Mouse (Mus musculus) MEL (cell line): ENCODE measurements around the gene Hs6st3. TPM values are rescaled to one million over a fixed set of nuclear protein-coding genes. Genes with fewer than 3 reads are reported as not detected.

Source experiments
- DNase-seq: peaks from one replicate; pipeline ENCODE4 v3.0.0; 2011; ENCODE audit warnings: low read depth, low spot score
- H3K27ac ChIP-seq: 2 replicates; pipeline ENCODE4 v1.5.1; 2012; ENCODE audit warnings: low read depth, mild to moderate bottlenecking, control low read depth, low read length, moderate library complexity; ENCODE audit not compliant: control insufficient read depth
- H3K27me3 ChIP-seq, 2 experiments: fragments of 150-350 bp in 1 of 2; sonication (generic) in 1 of 2; 2 replicates each; pipeline ENCODE4 v1.6.1; 2012; ENCODE audit warnings: low read length in 2 of 2, mild to moderate bottlenecking in 2 of 2, improper control_type of control experiment in 1 of 2, moderate library complexity in 1 of 2; ENCODE audit not compliant: insufficient read depth in 2 of 2, control insufficient read depth in 1 of 2
- H3K36me3 ChIP-seq, 2 experiments: 2 replicates each; pipeline ENCODE4 v1.6.1; 2012 to 2014; ENCODE audit warnings: low read length in 2 of 2, improper control_type of control experiment in 1 of 2, inconsistent platforms in 1 of 2, mild to moderate bottlenecking in 1 of 2; ENCODE audit not compliant: insufficient read depth in 2 of 2, control insufficient read depth in 1 of 2
- H3K4me1 ChIP-seq, 2 experiments: fragments of 150-350 bp in 1 of 2; sonication (generic) in 1 of 2; 2 replicates each; pipeline ENCODE4 v1.6.1; 2012; ENCODE audit warnings: low read length in 2 of 2, improper control_type of control experiment in 1 of 2, mild to moderate bottlenecking in 1 of 2; ENCODE audit not compliant: insufficient read depth in 2 of 2, control insufficient read depth in 1 of 2
- H3K4me3 ChIP-seq, 2 experiments: fragments of 150-350 bp in 1 of 2; sonication (generic) in 1 of 2; 2 replicates each; pipeline ENCODE4 v1.5.1; 2012; ENCODE audit warnings: low read depth in 2 of 2, low read length in 2 of 2, mild to moderate bottlenecking in 2 of 2, moderate library complexity in 2 of 2, control low read depth in 1 of 2, improper control_type of control experiment in 1 of 2; ENCODE audit not compliant: control insufficient read depth in 1 of 2, insufficient read depth in 1 of 2
- H3K79me2 ChIP-seq: 2 replicates; pipeline ENCODE4 v1.6.1; 2012; ENCODE audit warnings: mild to moderate bottlenecking, low read length, moderate library complexity; ENCODE audit not compliant: control insufficient read depth, poor library complexity, insufficient read depth
- H3K9ac ChIP-seq: 2 replicates; pipeline ENCODE4 v1.6.1; 2012; ENCODE audit warnings: low read depth, mild to moderate bottlenecking, control low read depth, low read length, moderate library complexity; ENCODE audit not compliant: control insufficient read depth, poor library complexity, severe bottlenecking
- H3K9me3 ChIP-seq: fragments of 150-350 bp; sonication (generic); replicated peaks from 2 replicates; pipeline ENCODE4 v1.6.1; 2012; ENCODE audit warnings: mild to moderate bottlenecking, low read length, improper control_type of control experiment, moderate library complexity; ENCODE audit not compliant: insufficient read depth
- BHLHE40 ChIP-seq: IDR thresholded peaks from 2 replicates; pipeline ENCODE4 v1.6.1; 2012; ENCODE audit warnings: low read depth, mild to moderate bottlenecking, inconsistent platforms, low read length, improper control_type of control experiment, borderline replicate concordance
- CTCF ChIP-seq, 3 experiments: IDR thresholded peaks in 2 of 3; conservative IDR thresholded peaks in 1 of 3; 2 replicates each; pipeline ENCODE4 v1.5.1; 2011 to 2012; ENCODE audit warnings: low read length in 3 of 3, low read depth in 2 of 3, mild to moderate bottlenecking in 2 of 3, improper control_type of control experiment in 1 of 3, inconsistent platforms in 1 of 3, mixed read lengths in 1 of 3, moderate library complexity in 1 of 3; ENCODE audit not compliant: control insufficient read depth in 1 of 3, insufficient read depth in 1 of 3, poor library complexity in 1 of 3, severe bottlenecking in 1 of 3
- GATA1 ChIP-seq: IDR thresholded peaks from 2 replicates; pipeline ENCODE4 v1.6.1; 2011; ENCODE audit warnings: low read depth, low read length, improper control_type of control experiment
- HCFC1 ChIP-seq: IDR thresholded peaks from 2 replicates; pipeline ENCODE4 v1.6.1; 2012; ENCODE audit warnings: low read depth, mild to moderate bottlenecking, inconsistent platforms, low read length, improper control_type of control experiment, moderate library complexity
- JUND ChIP-seq: IDR thresholded peaks from 2 replicates; pipeline ENCODE4 v1.6.1; 2011; ENCODE audit warnings: low read depth, mild to moderate bottlenecking, improper control_type of control experiment, low read length
- MAFK ChIP-seq: IDR thresholded peaks from 2 replicates; pipeline ENCODE4 v1.6.1; 2011; ENCODE audit warnings: low read depth, mild to moderate bottlenecking, low read length, improper control_type of control experiment, borderline replicate concordance
- MAZ ChIP-seq: IDR thresholded peaks from 2 replicates; pipeline ENCODE4 v1.6.1; 2012; ENCODE audit warnings: low read depth, mild to moderate bottlenecking, inconsistent platforms, low read length, improper control_type of control experiment
- MXI1 ChIP-seq: IDR thresholded peaks from 2 replicates; pipeline ENCODE4 v1.6.1; 2011; ENCODE audit warnings: mild to moderate bottlenecking, low read depth, low read length, improper control_type of control experiment
- RAD21 ChIP-seq: IDR thresholded peaks from 2 replicates; pipeline ENCODE4 v1.6.1; 2011; ENCODE audit warnings: mild to moderate bottlenecking, low read depth, low read length, improper control_type of control experiment
- SIN3A ChIP-seq: IDR thresholded peaks from 2 replicates; pipeline ENCODE4 v1.6.1; 2012; ENCODE audit warnings: low read length, improper control_type of control experiment, inconsistent platforms
- SMC3 ChIP-seq: IDR thresholded peaks from 2 replicates; pipeline ENCODE4 v1.6.1; 2011; ENCODE audit warnings: low read depth, low read length, improper control_type of control experiment
- TCF12 ChIP-seq: IDR thresholded peaks from 2 replicates; pipeline ENCODE4 v1.6.1; 2014; ENCODE audit warnings: low read depth, mild to moderate bottlenecking, inconsistent platforms, low read length, improper control_type of control experiment, moderate library complexity
- USF1 ChIP-seq: IDR thresholded peaks from 2 replicates; pipeline ENCODE4 v1.6.1; 2014; ENCODE audit warnings: low read depth, mild to moderate bottlenecking, inconsistent platforms, low read length, improper control_type of control experiment, moderate library complexity
- ZC3H11A ChIP-seq: IDR thresholded peaks from 2 replicates; pipeline ENCODE4 v1.6.1; 2012; ENCODE audit warnings: low read depth, mild to moderate bottlenecking, inconsistent platforms, low read length, improper control_type of control experiment
- ZKSCAN1 ChIP-seq: IDR thresholded peaks from 2 replicates; pipeline ENCODE4 v1.6.1; 2012; ENCODE audit warnings: low read depth, mild to moderate bottlenecking, inconsistent platforms, low read length, improper control_type of control experiment, moderate library complexity
- ZMIZ1 ChIP-seq: IDR thresholded peaks from 2 replicates; pipeline ENCODE4 v1.6.1; 2012; ENCODE audit warnings: low read depth, mild to moderate bottlenecking, inconsistent platforms, low read length, improper control_type of control experiment, moderate library complexity
- ZNF384 ChIP-seq: IDR thresholded peaks from 2 replicates; pipeline ENCODE4 v1.6.1; 2012; ENCODE audit warnings: low read depth, mild to moderate bottlenecking, inconsistent platforms, low read length, improper control_type of control experiment
- polyA plus RNA-seq, 2 experiments: library from polyadenylated mRNA; stranded (reverse) in 1 of 2; unstranded in 1 of 2; fragments of >175 nt in 1 of 2; fragments of >200 nt in 1 of 2; gene quantifications; 2 replicates each; pipeline versions ENCODE4 v1.2.1 to v1.2.4; 2012; ENCODE audit warnings: low replicate concordance in 2 of 2, low read depth in 1 of 2; ENCODE audit not compliant: insufficient read length in 2 of 2, insufficient read depth in 1 of 2, missing spikeins in 1 of 2
- total RNA-seq: library from RNA; depleted of rRNA; stranded (reverse); fragments of 300-350 nt; gene quantifications from 2 replicates; pipeline ENCODE4 v1.2.3, GENCODE M21; 2012

Gene Hs6st3
- total and polyA plus RNA-seq, 3 experiments: not detected

DNA sequence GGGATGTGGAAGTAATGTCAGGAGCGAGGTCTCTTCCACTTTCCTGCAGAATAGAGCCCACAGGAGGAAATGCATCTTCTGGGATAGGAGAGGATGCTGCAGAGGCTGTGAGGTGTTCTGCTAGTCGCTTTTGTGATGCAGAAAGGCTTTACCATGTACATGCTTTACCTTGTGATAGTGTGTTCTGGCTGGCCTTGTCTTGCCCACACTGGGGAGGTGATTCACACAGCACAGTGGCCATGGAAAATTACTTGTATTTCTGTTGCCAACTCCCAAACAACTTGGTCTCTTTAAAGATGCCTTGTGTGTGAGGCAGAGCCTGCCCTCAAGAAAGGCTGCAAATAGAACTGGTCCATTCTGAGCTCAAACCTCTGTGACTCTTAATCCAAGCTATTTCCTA lies 180.2 kb downstream of the Hs6st3 start:
- no peaks in the 10 kb centered on the region for H3K4me1 ChIP-seq
- H3K79me2 ChIP-seq: no peaks in the 10 kb centered on the region
- H3K27me3 ChIP-seq: no peaks in the 10 kb centered on the region
- DNase-seq: no peak
- no peaks in the 10 kb centered on the region for H3K9me3 ChIP-seq
- H3K27ac ChIP-seq: no peak overlapping the region
- no peak overlapping the region for H3K4me3 ChIP-seq
- no peaks in the 10 kb centered on the region for H3K36me3 ChIP-seq
- no peak overlapping the region for H3K9ac ChIP-seq
- TF ChIP-seq SIN3A: no peak
- TF ChIP-seq USF1: no peak
- TF ChIP-seq SMC3: no peak
- no peak for TF ChIP-seq ZNF384
- TF ChIP-seq MAFK: no peak
- TF ChIP-seq JUND: no peak
- TF ChIP-seq CTCF (IDR thresholded peaks at IDR 0.05 in 2 of 3, conservative IDR thresholded peaks at IDR 0.05 in 1 of 3; ENCODE audit: control insufficient read depth in 1 of 3, insufficient read depth in 1 of 3, low read depth in 2 of 3, low read length in 3 of 3, poor library complexity in 1 of 3, severe bottlenecking in 1 of 3): no peak
- TF ChIP-seq MAZ: no peak
- no peak for TF ChIP-seq ZC3H11A
- no peak for TF ChIP-seq GATA1
- TF ChIP-seq MXI1: no peak
- no peak for TF ChIP-seq HCFC1
- no peak for TF ChIP-seq RAD21
- TF ChIP-seq TCF12: no peak
- TF ChIP-seq BHLHE40: no peak
- TF ChIP-seq ZMIZ1: no peak

DNA sequence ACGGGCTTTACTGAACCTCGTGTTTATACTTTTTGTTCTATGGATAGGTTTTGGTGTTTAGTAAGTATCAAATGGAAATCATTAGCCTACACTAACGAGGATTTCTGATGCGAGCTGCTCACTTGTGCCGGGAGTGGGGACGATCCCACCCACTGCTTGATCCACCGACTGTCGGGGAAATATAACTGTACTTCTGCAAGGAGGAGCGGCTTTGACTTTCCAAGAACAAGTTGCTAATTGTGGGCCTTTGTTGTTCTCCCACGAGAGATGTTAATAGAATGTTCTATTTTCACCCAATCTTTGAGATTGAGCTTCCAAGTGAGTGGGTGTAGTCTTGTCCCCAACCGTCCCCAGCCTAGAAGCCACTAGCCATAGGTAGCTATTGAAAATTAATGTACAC lies 209.1 kb downstream of the Hs6st3 start:
- DNase-seq: no peak
- Histone ChIP-seq H3K27me3 (no peaks in the 10 kb centered on the region), H3K27ac (no peak overlapping the region), H3K4me3 (no peak overlapping the region), H3K9ac (no peak overlapping the region), H3K79me2 (no peaks in the 10 kb centered on the region), H3K9me3 (no peaks in the 10 kb centered on the region), H3K4me1 (no peaks in the 10 kb centered on the region), H3K36me3 (no peaks in the 10 kb centered on the region)
- TF ChIP-seq HCFC1: no peak
- no peak for TF ChIP-seq BHLHE40
- TF ChIP-seq RAD21: no peak
- TF ChIP-seq ZKSCAN1: no peak
- no peak for TF ChIP-seq JUND
- TF ChIP-seq SIN3A: no peak
